Mouse (Mus musculus) T-helper 2 cell (primary cell): ENCODE measurements at regions not wholly inside any gene's neighbourhood (a gene's known extent, or its start where the extent isn't known, plus 50 kb on each side); places are given as distances from the start of the nearest gene placed in this dataset.

ENCODE experiments used
- in situ Hi-C: fragments of 300-600 bp; cut with MboI, MseI; formaldehyde crosslinking; loops from one replicate; pipeline ENCODE4 v1.15.1; 2025; ENCODE audit warnings: high pct_unique_total_duplicates

- in situ Hi-C loops: no loop called here
Observed at GRCm38 (mm10) chr7:139741246-139741903, 57.8 kb upstream of the Cfap46 start.

- in situ Hi-C loops: no loop called here
Observed at GRCm38 (mm10) chr7:139746803-139747202, 63.2 kb upstream of the Cfap46 start.

GRCm38 (mm10) chr7:139747290-139748067 is 63.9 kb upstream of the Cfap46 start:
- in situ Hi-C loops: no loop called here

- in situ Hi-C loops: no loop called here
Observed at GRCm38 (mm10) chr7:139755004-139755403, 71.4 kb upstream of the Cfap46 start.

DNA sequence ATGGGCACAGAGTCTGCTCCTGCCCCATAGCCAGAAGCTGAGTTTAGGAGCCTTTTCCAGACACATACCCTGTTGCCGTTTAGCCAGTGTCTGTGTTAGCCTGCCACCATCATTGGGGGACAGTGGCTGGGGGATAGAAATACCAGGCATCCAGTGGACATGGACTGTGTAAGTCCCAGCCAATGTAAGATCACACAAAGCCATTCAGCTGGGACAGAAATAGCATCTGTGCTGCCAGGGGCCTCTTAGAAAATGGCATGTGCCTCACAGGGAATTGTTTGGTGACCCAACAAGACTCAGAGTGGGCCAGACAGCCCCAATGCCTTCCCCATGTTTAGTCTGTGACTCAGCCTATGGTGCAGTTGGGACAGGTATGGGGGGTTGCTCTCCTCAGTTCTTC is 71.5 kb upstream of the Adgra1 start:
- in situ Hi-C loops: no loop called here

DNA sequence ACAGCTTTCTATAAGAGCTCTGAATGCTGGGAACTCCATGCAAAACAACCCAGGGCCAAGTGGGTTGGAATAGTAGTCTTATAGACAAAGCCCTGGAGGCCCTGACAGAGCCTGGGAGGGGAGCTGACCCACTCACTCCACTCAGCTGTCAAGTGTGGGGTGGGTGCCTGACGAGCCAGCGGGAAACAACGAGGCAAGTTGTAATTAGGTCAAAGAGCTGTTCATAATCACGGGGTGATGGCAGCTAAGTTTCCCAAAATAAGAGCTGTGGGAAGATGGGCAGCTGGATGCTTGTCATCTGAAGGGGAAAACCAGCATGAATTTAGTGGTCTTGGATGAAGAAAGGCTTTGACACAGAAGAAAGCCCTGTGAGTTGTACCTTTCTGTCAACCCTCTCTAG is 70.7 kb upstream of the Adgra1 start:
- in situ Hi-C loops: no loop called here

DNA sequence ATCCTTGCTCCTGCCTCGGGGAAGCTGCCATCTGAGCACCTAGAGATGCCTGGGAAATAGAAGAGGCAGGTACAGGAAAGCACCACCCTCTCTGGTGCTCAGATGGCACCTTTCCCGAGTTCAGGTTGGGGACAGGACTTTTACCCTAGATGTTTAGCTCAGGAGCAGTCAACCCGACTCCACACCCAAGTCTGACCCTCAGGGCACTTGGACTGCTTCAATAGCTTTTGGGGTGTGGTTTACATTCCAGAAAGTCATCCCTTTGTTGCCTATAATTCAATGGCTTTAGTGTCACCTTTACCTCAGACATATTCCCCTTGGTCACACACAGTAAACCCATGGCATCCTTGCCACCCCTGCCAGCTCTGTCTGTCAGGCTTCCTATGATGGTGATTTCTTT is 67.7 kb upstream of the Adgra1 start:
- in situ Hi-C loops: no loop called here

DNA sequence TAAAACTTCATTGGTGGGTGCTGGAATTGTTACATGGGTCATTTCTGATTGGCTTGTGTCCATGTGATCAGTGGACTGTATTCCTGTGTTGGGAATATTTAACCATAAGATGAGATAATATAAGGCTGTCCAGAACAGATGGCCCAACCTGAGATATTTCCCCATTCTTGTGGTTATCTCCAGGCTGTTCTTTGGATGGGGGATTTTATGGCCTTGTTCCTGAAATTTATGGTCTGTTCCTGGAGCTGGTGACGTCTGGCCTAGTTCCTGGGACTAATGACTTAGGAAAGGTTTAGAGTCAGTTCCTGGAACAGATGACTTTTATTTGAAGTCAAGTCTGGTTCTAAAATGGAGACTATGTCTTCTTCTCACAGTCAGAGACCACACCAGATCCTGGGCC is 64.8 kb upstream of the Adgra1 start:
- in situ Hi-C loops: no loop called here

GRCm38 (mm10) chr7:139777243-139777642 is 56.7 kb upstream of the Adgra1 start:
- in situ Hi-C loops: no loop called here

GRCm38 (mm10) chr7:139779876-139780275 is 54.1 kb upstream of the Adgra1 start:
- in situ Hi-C loops: loop anchor here (10.0 kb wide), 1 partner anchor 1135 kb away; no protein-coding TSS in a partner anchor

DNA sequence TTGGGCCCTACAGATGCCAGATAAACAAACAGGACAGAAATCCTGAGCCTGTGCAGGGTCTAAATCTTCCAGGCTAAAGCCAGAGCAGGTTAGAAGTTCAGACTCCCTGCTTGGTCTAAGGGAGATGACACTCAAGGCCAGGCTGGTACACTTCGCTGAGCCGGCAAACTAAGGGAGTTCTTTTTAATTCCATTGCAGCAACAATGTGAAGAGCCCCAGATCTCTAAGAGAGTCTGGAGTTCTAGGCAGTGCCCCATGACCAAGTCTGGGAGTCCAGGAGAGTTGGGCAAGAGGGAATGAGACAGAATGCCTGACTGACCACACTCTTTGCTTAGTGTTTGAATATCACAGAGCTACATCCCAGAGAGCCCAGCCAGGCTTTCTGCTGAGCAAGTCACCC is 52.5 kb upstream of the Adgra1 start:
- in situ Hi-C loops: loop anchor here (10.0 kb wide), 1 partner anchor 1137 kb away; no protein-coding TSS in a partner anchor
